Mouse (Mus musculus) skeletal muscle tissue, postnatal 0 days (tissue): ENCODE measurements around the gene Adamts3. TPM values are rescaled to one million over a fixed set of nuclear protein-coding genes. Genes with fewer than 3 reads are reported as not detected.

Source experiments
- polyA plus RNA-seq: library from polyadenylated mRNA; unstranded; fragments of >200 nt; fragmentation: Nextera tagmentation; extraction: Ambion mirVana; gene quantifications from 2 replicates; pipeline ENCODE4 v1.2.1, GENCODE M21; 2015

Adamts3 gene
- 0.38 and 0.46 TPM in 2 replicates for polyA plus RNA-seq

GRCm38 (mm10) chr5:89883051-89883907, at the start of gene Adamts3:
Gene Adamts3 (minus strand): TSS chr5:89883334.

